Mouse (Mus musculus): ENCODE data around the gene Fam83e. TPM values are rescaled to one million over a fixed set of nuclear protein-coding genes. Genes with fewer than 3 reads are reported as not detected.

The Fam83e gene
- polyA plus RNA-seq, 1 experiment from 2014 or later = 1.1 TPM

- WGBS = 95% methylated on average over 11 of the region's 11 CpGs
- Histone ChIP-seq H3K4me3 (replicated peaks; ENCODE audit: low read length) (no peak within 1 kb of the TSS), H3K27me3 (replicated peaks; ENCODE audit: control insufficient read depth, insufficient read depth, low read length) (no peaks in the 10 kb centered on the region), H3K36me3 (ENCODE audit: control insufficient read depth, insufficient read depth) (peaks cover 21% of the 10 kb centered on the region), H3K9me3 (ENCODE audit: control insufficient read depth, low read length) (no peaks in the 10 kb centered on the region), H3K27ac (ENCODE audit: low read length) (no peak within 1 kb of the TSS), H3K4me1 (replicated peaks; ENCODE audit: control insufficient read depth, insufficient read depth, low read length) (no peaks in the 10 kb centered on the region), H3K4me2 (ENCODE audit: low read length) (no peak within 1 kb of the TSS), H3K9ac (replicated peaks; ENCODE audit: low read depth, low read length) (no peak within 1 kb of the TSS)
- no peak for ATAC-seq
Observed at GRCm38 (mm10) chr7:45725713-45726112, 4.7 kb downstream of the Fam83e start, which contains the start of gene Spaca4. TSS of gene Spaca4 (minus strand) at chr7:45725813.

GRCm38 (mm10) chr7:45726419-45726818 is 5.4 kb downstream of the Fam83e start:
- no peaks in the 10 kb centered on the region for H3K9me3 ChIP-seq (ENCODE audit: control insufficient read depth, low read length)
- H3K27me3 ChIP-seq (replicated peaks; ENCODE audit: control insufficient read depth, insufficient read depth, low read length) = no peaks in the 10 kb centered on the region
- no peaks in the 10 kb centered on the region for H3K4me1 ChIP-seq (replicated peaks; ENCODE audit: control insufficient read depth, insufficient read depth, low read length)
- H3K27ac ChIP-seq (ENCODE audit: low read length) = no peak overlapping the region
- no peak overlapping the region for H3K4me2 ChIP-seq (ENCODE audit: low read length)
- WGBS = 94% methylated on average over 10 of the region's 10 CpGs
- H3K4me3 ChIP-seq (replicated peaks; ENCODE audit: low read length) = no peak overlapping the region
- H3K36me3 ChIP-seq (ENCODE audit: control insufficient read depth, insufficient read depth) = peaks cover 15% of the 10 kb centered on the region
- ATAC-seq = no peak
- no peak overlapping the region for H3K9ac ChIP-seq (replicated peaks; ENCODE audit: low read depth, low read length)

GRCm38 (mm10) chr7:45727625-45728024 is 6.6 kb downstream of the Fam83e start:
- no peak overlapping the region for H3K27ac ChIP-seq (ENCODE audit: low read length)

GRCm38 (mm10) chr7:45730727-45731431 is 9.9 kb downstream of the Fam83e start:
- Histone ChIP-seq H3K4me2 (ENCODE audit: low read length) (no peak overlapping the region), H3K9ac (replicated peaks; ENCODE audit: low read depth, low read length) (no peak overlapping the region), H3K27me3 (replicated peaks; ENCODE audit: control insufficient read depth, insufficient read depth, low read length) (no peaks in the 10 kb centered on the region), H3K9me3 (ENCODE audit: control insufficient read depth, low read length) (no peaks in the 10 kb centered on the region), H3K4me3 (replicated peaks; ENCODE audit: low read length) (no peak overlapping the region), H3K4me1 (replicated peaks; ENCODE audit: control insufficient read depth, insufficient read depth, low read length) (no peaks in the 10 kb centered on the region), H3K36me3 (ENCODE audit: control insufficient read depth, insufficient read depth) (no peaks in the 10 kb centered on the region), H3K27ac (ENCODE audit: low read length) (no peak overlapping the region)
- 17% methylated on average over 16 of the region's 16 CpGs for WGBS
- ATAC-seq = no peak

More at GRCm38 (mm10) chr7:45727625-45728024, 6.6 kb downstream of the Fam83e start:
- no peak for ATAC-seq
- H3K36me3 ChIP-seq (ENCODE audit: control insufficient read depth, insufficient read depth) = peaks cover 13% of the 10 kb centered on the region
- no peak overlapping the region for H3K9ac ChIP-seq (replicated peaks; ENCODE audit: low read depth, low read length)
- no peaks in the 10 kb centered on the region for H3K27me3 ChIP-seq (replicated peaks; ENCODE audit: control insufficient read depth, insufficient read depth, low read length)
- H3K4me3 ChIP-seq (replicated peaks; ENCODE audit: low read length) = no peak overlapping the region
- no peak overlapping the region for H3K4me2 ChIP-seq (ENCODE audit: low read length)
- 87% methylated on average over 3 of the region's 3 CpGs for WGBS
- no peaks in the 10 kb centered on the region for H3K4me1 ChIP-seq (replicated peaks; ENCODE audit: control insufficient read depth, insufficient read depth, low read length)
- no peaks in the 10 kb centered on the region for H3K9me3 ChIP-seq (ENCODE audit: control insufficient read depth, low read length)

- no peak overlapping the region for H3K4me3 ChIP-seq (replicated peaks; ENCODE audit: low read length)
- no peak overlapping the region for H3K9ac ChIP-seq (replicated peaks; ENCODE audit: low read depth, low read length)
- no peaks in the 10 kb centered on the region for H3K27me3 ChIP-seq (replicated peaks; ENCODE audit: control insufficient read depth, insufficient read depth, low read length)
- no peak overlapping the region for H3K4me2 ChIP-seq (ENCODE audit: low read length)
- H3K9me3 ChIP-seq (ENCODE audit: control insufficient read depth, low read length) = no peaks in the 10 kb centered on the region
- H3K36me3 ChIP-seq (ENCODE audit: control insufficient read depth, insufficient read depth) = no peaks in the 10 kb centered on the region
- 86% methylated on average over 5 of the region's 5 CpGs for WGBS
- H3K27ac ChIP-seq (ENCODE audit: low read length) = no peak overlapping the region
- no peak for ATAC-seq
- no peaks in the 10 kb centered on the region for H3K4me1 ChIP-seq (replicated peaks; ENCODE audit: control insufficient read depth, insufficient read depth, low read length)
Observed at GRCm38 (mm10) chr7:45733477-45733876, 12.5 kb downstream of the Fam83e start.

GRCm38 (mm10) chr7:45739162-45739763 is 18.3 kb downstream of the Fam83e start:
- 6% methylated on average over 9 of the region's 9 CpGs for WGBS
- Histone ChIP-seq H3K9me3 (ENCODE audit: control insufficient read depth, low read length) (no peaks in the 10 kb centered on the region), H3K4me3 (replicated peaks; ENCODE audit: low read length) (no peak overlapping the region)

GRCm38 (mm10) chr7:45739820-45740219 is 18.8 kb downstream of the Fam83e start:
- no peaks in the 10 kb centered on the region for H3K27me3 ChIP-seq (replicated peaks; ENCODE audit: control insufficient read depth, insufficient read depth, low read length)
- 76% methylated on average over 10 of the region's 10 CpGs for WGBS
- H3K4me2 ChIP-seq (ENCODE audit: low read length) = no peak overlapping the region
- H3K36me3 ChIP-seq (ENCODE audit: control insufficient read depth, insufficient read depth) = no peaks in the 10 kb centered on the region
- H3K4me3 ChIP-seq (replicated peaks; ENCODE audit: low read length) = no peak overlapping the region
- no peak overlapping the region for H3K27ac ChIP-seq (ENCODE audit: low read length)
- H3K9ac ChIP-seq (replicated peaks; ENCODE audit: low read depth, low read length) = no peak overlapping the region
- peaks cover 2% of the 10 kb centered on the region; the same call in 1 of the 2 replicates for H3K4me1 ChIP-seq (replicated peaks; ENCODE audit: control insufficient read depth, insufficient read depth, low read length)
- H3K9me3 ChIP-seq (ENCODE audit: control insufficient read depth, low read length) = no peaks in the 10 kb centered on the region
- ATAC-seq = 0 out of 2 replicates have a peak, but pooled peaks have one; percentile 3

More at GRCm38 (mm10) chr7:45739162-45739763, 18.3 kb downstream of the Fam83e start:
- peak; percentile 93 for ATAC-seq
- Histone ChIP-seq H3K27me3 (replicated peaks; ENCODE audit: control insufficient read depth, insufficient read depth, low read length) (no peaks in the 10 kb centered on the region), H3K36me3 (ENCODE audit: control insufficient read depth, insufficient read depth) (no peaks in the 10 kb centered on the region), H3K9ac (replicated peaks; ENCODE audit: low read depth, low read length) (no peak overlapping the region), H3K4me1 (replicated peaks; ENCODE audit: control insufficient read depth, insufficient read depth, low read length) (peaks cover 2% of the 10 kb centered on the region; the same call in 1 of the 2 replicates), H3K4me2 (ENCODE audit: low read length) (no peak overlapping the region), H3K27ac (ENCODE audit: low read length) (no peak overlapping the region)

- peaks cover 2% of the 10 kb centered on the region; the same call in 1 of the 2 replicates for H3K4me1 ChIP-seq (replicated peaks; ENCODE audit: control insufficient read depth, insufficient read depth, low read length)
- H3K4me2 ChIP-seq (ENCODE audit: low read length) = no peak overlapping the region
- H3K27ac ChIP-seq (ENCODE audit: low read length) = no peak overlapping the region
- no peak for ATAC-seq
- no peaks in the 10 kb centered on the region for H3K36me3 ChIP-seq (ENCODE audit: control insufficient read depth, insufficient read depth)
- H3K4me3 ChIP-seq (replicated peaks; ENCODE audit: low read length) = no peak overlapping the region
- H3K9me3 ChIP-seq (ENCODE audit: control insufficient read depth, low read length) = no peaks in the 10 kb centered on the region
- WGBS = 86% methylated on average over 12 of the region's 12 CpGs
- H3K9ac ChIP-seq (replicated peaks; ENCODE audit: low read depth, low read length) = no peak overlapping the region
- H3K27me3 ChIP-seq (replicated peaks; ENCODE audit: control insufficient read depth, insufficient read depth, low read length) = no peaks in the 10 kb centered on the region
Observed at GRCm38 (mm10) chr7:45741308-45741707, 20.3 kb downstream of the Fam83e start.

GRCm38 (mm10) chr7:45741777-45742176 is 20.8 kb downstream of the Fam83e start:
- no peaks in the 10 kb centered on the region for H3K9me3 ChIP-seq (ENCODE audit: control insufficient read depth, low read length)
- no peaks in the 10 kb centered on the region for H3K27me3 ChIP-seq (replicated peaks; ENCODE audit: control insufficient read depth, insufficient read depth, low read length)
- H3K4me2 ChIP-seq (ENCODE audit: low read length) = peak overlapping the region; percentile 37
- peak overlapping the region; percentile 17 for H3K4me3 ChIP-seq (replicated peaks; ENCODE audit: low read length)
- WGBS = 30% methylated on average over 11 of the region's 11 CpGs
- no peak overlapping the region for H3K9ac ChIP-seq (replicated peaks; ENCODE audit: low read depth, low read length)
- H3K36me3 ChIP-seq (ENCODE audit: control insufficient read depth, insufficient read depth) = no peaks in the 10 kb centered on the region
- H3K27ac ChIP-seq (ENCODE audit: low read length) = no peak overlapping the region
- peaks cover 2% of the 10 kb centered on the region; the same call in 1 of the 2 replicates for H3K4me1 ChIP-seq (replicated peaks; ENCODE audit: control insufficient read depth, insufficient read depth, low read length)
- ATAC-seq = peak; percentile 37; the same call in 1 of the 2 replicates
